ENCODE assay signal across 8 mouse cellular contexts in the genomic region with DNA sequence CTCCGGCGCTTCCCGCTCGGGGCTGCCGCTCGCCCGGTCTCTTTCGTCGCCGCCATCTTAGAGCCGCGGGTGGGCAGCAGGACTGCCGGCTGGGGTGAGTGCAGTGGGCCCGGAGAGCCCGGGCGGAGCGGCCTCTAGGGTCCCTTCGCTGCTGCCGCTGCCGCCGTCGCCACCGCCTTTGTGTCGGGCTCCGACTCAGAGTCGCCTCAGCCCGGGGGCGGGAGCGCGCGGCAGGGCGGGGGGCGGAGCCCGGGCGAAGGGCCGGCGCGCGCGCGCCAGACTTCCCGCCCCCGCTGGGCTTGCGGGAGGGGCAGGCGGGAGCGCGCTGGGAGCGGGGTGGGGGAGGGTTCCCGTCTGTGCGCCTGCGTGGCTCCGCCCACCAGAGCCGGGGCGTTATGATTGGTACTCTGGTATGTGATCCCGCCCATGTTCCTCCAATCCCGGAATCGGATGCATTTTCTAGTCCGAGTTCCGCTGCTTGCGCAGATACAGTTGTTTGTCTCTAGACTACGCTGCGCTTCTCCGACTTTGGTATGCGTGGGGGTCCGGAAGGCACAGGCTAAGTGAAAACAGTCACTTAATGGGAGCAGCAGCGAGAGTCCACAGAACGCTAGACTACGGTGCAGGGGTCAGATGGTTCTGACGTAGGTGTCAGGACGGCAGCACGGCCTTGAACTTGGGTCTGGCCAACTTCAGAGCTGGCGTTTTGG. TPM values are rescaled to one million over a fixed set of nuclear protein-coding genes. Genes with fewer than 3 reads are reported as not detected.
A peak's percentile ranks its signal among the peaks of the same experiment; 100 is the strongest.
DNase-seq lines count a peak whose midpoint lies in the region; ATAC-seq and TF ChIP-seq lines count a peak whose summit lies in the region.

No protein-coding gene starts in this region.

- no peaks in the 10 kb centered on the region for H3K27me3 ChIP-seq in embryonic facial prominence, embryonic 15.5 days
- H3K27me3 ChIP-seq in limb, embryonic 13.5 days: no peaks in the 10 kb centered on the region
- no peaks in the 10 kb centered on the region for H3K27me3 ChIP-seq in midbrain, embryonic 15.5 days (replicated peaks)

- no peaks in the 10 kb centered on the region for H3K9me3 ChIP-seq in embryonic facial prominence, embryonic 15.5 days (replicated peaks)
- H3K9me3 ChIP-seq in limb, embryonic 13.5 days: no peaks in the 10 kb centered on the region
- no peaks in the 10 kb centered on the region for H3K9me3 ChIP-seq in midbrain, embryonic 15.5 days

- WGBS in embryonic facial prominence, embryonic 15.5 days: under 1% methylated on average over 65 of the region's 72 CpGs
- under 1% methylated on average over 53 of the region's 72 CpGs for WGBS in limb, embryonic 13.5 days
- WGBS in midbrain, embryonic 15.5 days: under 1% methylated on average over 67 of the region's 72 CpGs

- peak overlapping the region; percentile 100 for H3K9ac ChIP-seq in embryonic facial prominence, embryonic 15.5 days
- H3K9ac ChIP-seq in limb, embryonic 13.5 days: peak overlapping the region; percentile 100
- peak overlapping the region; percentile 98 for H3K9ac ChIP-seq in midbrain, embryonic 15.5 days

- TF ChIP-seq POLR2A in bone marrow macrophage, adult 2 months (IDR thresholded peaks at IDR 0.05; ENCODE audit: borderline replicate concordance, low read depth, low read length): no peak

- peaks cover 15% of the 10 kb centered on the region for H3K36me3 ChIP-seq in embryonic facial prominence, embryonic 15.5 days
- peaks cover 21% of the 10 kb centered on the region for H3K36me3 ChIP-seq in limb, embryonic 13.5 days
- H3K36me3 ChIP-seq in midbrain, embryonic 15.5 days (replicated peaks): peaks cover 14% of the 10 kb centered on the region

- peak; percentile 97 for DNase-seq in A20 (ENCODE audit: low read depth, low spot score)
- peak; percentile 95 to 96 for DNase-seq in heart, adult 9 months (ENCODE audit: low spot score in 2 of 2)
- DNase-seq in kidney, adult 9 months: peak; percentile 96
- peak; percentile 91 to 92 for DNase-seq in spleen, adult 18-20 months

- peak overlapping the region; percentile 97 for H3K27ac ChIP-seq in bone marrow macrophage, adult 2 months (ENCODE audit: insufficient read depth, low read depth, low read length)
- H3K27ac ChIP-seq in embryonic facial prominence, embryonic 15.5 days (replicated peaks): peak overlapping the region; percentile 100
- peak overlapping the region; percentile 100 for H3K27ac ChIP-seq in limb, embryonic 13.5 days
- H3K27ac ChIP-seq in midbrain, embryonic 15.5 days: peak overlapping the region; percentile 100

- no peak for TF ChIP-seq CTCF in bone marrow macrophage, adult 2 months (IDR thresholded peaks at IDR 0.05; ENCODE audit: low read depth, low read length)

- peak overlapping the region; percentile 90 for H3K4me2 ChIP-seq in embryonic facial prominence, embryonic 15.5 days (replicated peaks)
- peak overlapping the region; percentile 95 for H3K4me2 ChIP-seq in limb, embryonic 13.5 days (replicated peaks)
- H3K4me2 ChIP-seq in midbrain, embryonic 15.5 days: peak overlapping the region; percentile 96

- peaks cover 35% of the 10 kb centered on the region for H3K4me1 ChIP-seq in bone marrow macrophage, adult 2 months (ENCODE audit: control insufficient read depth, insufficient read depth, low read length)
- peaks cover 25% of the 10 kb centered on the region for H3K4me1 ChIP-seq in embryonic facial prominence, embryonic 15.5 days
- peaks cover 20% of the 10 kb centered on the region for H3K4me1 ChIP-seq in limb, embryonic 13.5 days
- peaks cover 29% of the 10 kb centered on the region for H3K4me1 ChIP-seq in midbrain, embryonic 15.5 days

- ATAC-seq in embryonic facial prominence, embryonic 15.5 days (ENCODE audit: insufficient number of reproducible peaks, low FRiP score, low TSS enrichment, low read depth): peak; percentile 89
- peak; percentile 83 for ATAC-seq in limb, embryonic 13.5 days (ENCODE audit: low FRiP score, low read depth)
- ATAC-seq in midbrain, embryonic 15.5 days (replicated peaks): peak; percentile 92

- H3K4me3 ChIP-seq in bone marrow macrophage, adult 2 months (ENCODE audit: insufficient read depth, low read length): peak overlapping the region; percentile 83
- H3K4me3 ChIP-seq in embryonic facial prominence, embryonic 15.5 days (replicated peaks): peak overlapping the region; percentile 95
- H3K4me3 ChIP-seq in limb, embryonic 13.5 days: peak overlapping the region; percentile 90
- H3K4me3 ChIP-seq in midbrain, embryonic 15.5 days: peak overlapping the region; percentile 93

RNA-seq across cellular contexts. Expression of a gene that starts 0.6 kb away (rescaled TPM):
- 27.1 and 27.6 TPM in 2 replicates for polyA plus RNA-seq in bone marrow macrophage, adult 2 months (2012; ENCODE audit: insufficient read depth, insufficient read length, missing spikeins)
- 65.7 and 74.8 TPM in 2 replicates for polyA plus RNA-seq in embryonic facial prominence, embryonic 15.5 days (2015; fragmentation: Nextera tagmentation; extraction: Ambion mirVana)
- 87.4 and 88.4 TPM in 2 replicates for polyA plus RNA-seq in limb, embryonic 13.5 days (2015; fragmentation: Nextera tagmentation; extraction: Ambion mirVana)
- 85.3 and 93.1 TPM in 2 replicates for polyA plus RNA-seq in midbrain, embryonic 15.5 days (2015; fragmentation: Nextera tagmentation; extraction: Ambion mirVana)

RNA-seq across cellular contexts. Expression of a gene that starts 22.2 kb away (rescaled TPM):
- polyA plus RNA-seq in bone marrow macrophage, adult 2 months (2012; ENCODE audit: insufficient read depth, insufficient read length, missing spikeins): 1,260 and 1,371 TPM in 2 replicates
- 66.8 and 77.0 TPM in 2 replicates for polyA plus RNA-seq in embryonic facial prominence, embryonic 15.5 days (2015; fragmentation: Nextera tagmentation; extraction: Ambion mirVana)
- polyA plus RNA-seq in limb, embryonic 13.5 days (2015; fragmentation: Nextera tagmentation; extraction: Ambion mirVana): 36.7 and 44.0 TPM in 2 replicates
- 105 and 121 TPM in 2 replicates for polyA plus RNA-seq in midbrain, embryonic 15.5 days (2015; fragmentation: Nextera tagmentation; extraction: Ambion mirVana)

RNA-seq across cellular contexts. Expression of a gene that starts 31.8 kb away (rescaled TPM):
- 14.0 and 14.5 TPM in 2 replicates for polyA plus RNA-seq in bone marrow macrophage, adult 2 months (2012; ENCODE audit: insufficient read depth, insufficient read length, missing spikeins)
- polyA plus RNA-seq in embryonic facial prominence, embryonic 15.5 days (2015; fragmentation: Nextera tagmentation; extraction: Ambion mirVana): 13.4 and 16.0 TPM in 2 replicates
- 13.5 and 15.2 TPM in 2 replicates for polyA plus RNA-seq in limb, embryonic 13.5 days (2015; fragmentation: Nextera tagmentation; extraction: Ambion mirVana)
- 17.8 and 18.9 TPM in 2 replicates for polyA plus RNA-seq in midbrain, embryonic 15.5 days (2015; fragmentation: Nextera tagmentation; extraction: Ambion mirVana)

RNA-seq across cellular contexts. Expression of a gene that starts 46.5 kb away (rescaled TPM):
- polyA plus RNA-seq in bone marrow macrophage, adult 2 months (2012; ENCODE audit: insufficient read depth, insufficient read length, missing spikeins): 21.0 and 25.4 TPM in 2 replicates
- 8.5 and 9.0 TPM in 2 replicates for polyA plus RNA-seq in embryonic facial prominence, embryonic 15.5 days (2015; fragmentation: Nextera tagmentation; extraction: Ambion mirVana)
- polyA plus RNA-seq in limb, embryonic 13.5 days (2015; fragmentation: Nextera tagmentation; extraction: Ambion mirVana): 6.7 and 7.1 TPM in 2 replicates
- polyA plus RNA-seq in midbrain, embryonic 15.5 days (2015; fragmentation: Nextera tagmentation; extraction: Ambion mirVana): 6.4 and 6.6 TPM in 2 replicates

RNA-seq across cellular contexts. Expression of a gene that starts 47.0 kb away (rescaled TPM):
- polyA plus RNA-seq in bone marrow macrophage, adult 2 months (2012; ENCODE audit: insufficient read depth, insufficient read length, missing spikeins): 632 and 760 TPM in 2 replicates
- polyA plus RNA-seq in embryonic facial prominence, embryonic 15.5 days (2015; fragmentation: Nextera tagmentation; extraction: Ambion mirVana): 174 and 175 TPM in 2 replicates
- polyA plus RNA-seq in limb, embryonic 13.5 days (2015; fragmentation: Nextera tagmentation; extraction: Ambion mirVana): 131 and 135 TPM in 2 replicates
- 101 and 109 TPM in 2 replicates for polyA plus RNA-seq in midbrain, embryonic 15.5 days (2015; fragmentation: Nextera tagmentation; extraction: Ambion mirVana)

Comparison
In these comparisons a context has a peak if more than half of its experiments do, and no peak if none do; other contexts are left out.
1. Peak in every context shown above with its lines: DNase-seq, ATAC-seq, H3K4me3 ChIP-seq and H3K27ac ChIP-seq.
2. RNA of a gene that starts 22.2 kb away (polyA plus RNA-seq): 1,260 to 1,371 TPM in bone marrow macrophage, adult 2 months; 105 to 121 TPM in midbrain, embryonic 15.5 days, 66.8 to 77.0 TPM in embryonic facial prominence, embryonic 15.5 days and 36.7 to 44.0 TPM in limb, embryonic 13.5 days; every median in the first group is over 10 times any median in the second.